Mouse (Mus musculus) intestine, embryonic 15.5 days (tissue): ENCODE results near the gene Man2a1. TPM values are rescaled to one million over a fixed set of nuclear protein-coding genes. Genes with fewer than 3 reads are reported as not detected.

Experiments
- ATAC-seq: fragments of 200-750 bp; cut with Nextera tagmentation; 2 replicates; pipeline ENCODE4 v1.8.0; 2017; ENCODE audit warnings: moderate TSS enrichment, moderate library complexity
- H3K27ac ChIP-seq: fragments of 300-500 bp; sonication (generic); 2 replicates; pipeline ENCODE4 v1.5.1; 2015; ENCODE audit warnings: mild to moderate bottlenecking, inconsistent platforms
- H3K27me3 ChIP-seq: fragments of 300-500 bp; sonication (generic); replicated peaks from 2 replicates; pipeline ENCODE4 v1.6.1; 2015; ENCODE audit warnings: inconsistent platforms
- H3K36me3 ChIP-seq: fragments of 300-500 bp; sonication (generic); 2 replicates; pipeline ENCODE4 v1.6.1; 2015; ENCODE audit warnings: inconsistent platforms
- H3K4me1 ChIP-seq: fragments of 300-500 bp; sonication (generic); replicated peaks from 2 replicates; pipeline ENCODE4 v1.6.1; 2015; ENCODE audit warnings: inconsistent platforms
- H3K4me2 ChIP-seq: fragments of 300-500 bp; sonication (generic); replicated peaks from 2 replicates; pipeline ENCODE4 v1.6.1; 2015; ENCODE audit warnings: mild to moderate bottlenecking, inconsistent platforms
- H3K4me3 ChIP-seq: fragments of 300-500 bp; sonication (generic); replicated peaks from 2 replicates; pipeline ENCODE4 v1.5.1; 2015; ENCODE audit warnings: inconsistent platforms
- H3K9ac ChIP-seq: fragments of 300-500 bp; sonication (generic); 2 replicates; pipeline ENCODE4 v1.6.1; 2015; ENCODE audit warnings: inconsistent platforms
- H3K9me3 ChIP-seq: fragments of 300-500 bp; sonication (generic); 2 replicates; pipeline ENCODE4 v1.6.1; 2016; ENCODE audit warnings: inconsistent platforms
- WGBS: fragments of 180-500 bp; shearing (Covaris S2); methylation state at CpG from one replicate; pipeline ENCODE4 v1.1.7; 2015; 5-methylcytosine and 5-hydroxymethylcytosine counted together
- polyA plus RNA-seq: library from polyadenylated mRNA; unstranded; fragments of >200 nt; fragmentation: Nextera tagmentation; extraction: Ambion mirVana; gene quantifications from 2 replicates; pipeline ENCODE4 v1.2.1, GENCODE M21; 2015

Man2a1 gene
- polyA plus RNA-seq, 1 experiment from 2014 or later: 11.6 TPM

GRCm38 (mm10) chr17:64604163-64604562 lies 3.6 kb downstream of the Man2a1 start:
- Histone ChIP-seq H3K4me1 (peaks cover 14% of the 10 kb centered on the region; the same call in 1 of the 2 replicates), H3K4me2 (0 out of 2 replicates have a peak overlapping the region, but pooled peaks have one; percentile 78), H3K36me3 (no peaks in the 10 kb centered on the region), H3K27ac (no peak overlapping the region), H3K4me3 (no peak overlapping the region), H3K9ac (no peak overlapping the region), H3K9me3 (no peaks in the 10 kb centered on the region), H3K27me3 (no peaks in the 10 kb centered on the region)
- WGBS: 59% methylated on average over 5 of the region's 5 CpGs
- no peak for ATAC-seq

- no peaks in the 10 kb centered on the region for H3K36me3 ChIP-seq
- 83% methylated on average over 6 of the region's 6 CpGs for WGBS
- no peak overlapping the region for H3K4me3 ChIP-seq
- no peaks in the 10 kb centered on the region for H3K9me3 ChIP-seq
- no peak overlapping the region for H3K27ac ChIP-seq
- peaks cover 11% of the 10 kb centered on the region; the same call in 1 of the 2 replicates for H3K4me1 ChIP-seq
- no peak for ATAC-seq
- no peak overlapping the region for H3K4me2 ChIP-seq
- no peaks in the 10 kb centered on the region for H3K27me3 ChIP-seq
- no peak overlapping the region for H3K9ac ChIP-seq
Measured at GRCm38 (mm10) chr17:64608228-64608627, 7.7 kb downstream of the Man2a1 start.

GRCm38 (mm10) chr17:64608923-64609598 lies 8.5 kb downstream of the Man2a1 start:
- Histone ChIP-seq H3K9ac (no peak overlapping the region), H3K9me3 (no peaks in the 10 kb centered on the region), H3K27ac (no peak overlapping the region), H3K4me1 (peaks cover 8% of the 10 kb centered on the region; the same call in 1 of the 2 replicates), H3K4me2 (no peak overlapping the region), H3K4me3 (no peak overlapping the region), H3K36me3 (no peaks in the 10 kb centered on the region), H3K27me3 (no peaks in the 10 kb centered on the region)
- 58% methylated on average over 6 of the region's 6 CpGs for WGBS
- no peak for ATAC-seq

GRCm38 (mm10) chr17:64609741-64610140 lies 9.2 kb downstream of the Man2a1 start:
- H3K27ac ChIP-seq: no peak overlapping the region
- no peak for ATAC-seq
- no peaks in the 10 kb centered on the region for H3K27me3 ChIP-seq
- no peaks in the 10 kb centered on the region for H3K36me3 ChIP-seq
- 0 out of 2 replicates have a peak, but pooled peaks cover 2% of the 10 kb centered on the region for H3K4me1 ChIP-seq
- 46% methylated on average over 3 of the region's 3 CpGs for WGBS
- H3K4me2 ChIP-seq: no peak overlapping the region
- no peaks in the 10 kb centered on the region for H3K9me3 ChIP-seq
- H3K4me3 ChIP-seq: no peak overlapping the region
- no peak overlapping the region for H3K9ac ChIP-seq

GRCm38 (mm10) chr17:64611426-64611825 lies 10.9 kb downstream of the Man2a1 start:
- no peak overlapping the region for H3K4me3 ChIP-seq
- no peaks in the 10 kb centered on the region for H3K27me3 ChIP-seq
- H3K4me2 ChIP-seq: no peak overlapping the region
- no peaks in the 10 kb centered on the region for H3K36me3 ChIP-seq
- peaks cover 1% of the 10 kb centered on the region; the same call in 1 of the 2 replicates for H3K4me1 ChIP-seq
- no peak overlapping the region for H3K9ac ChIP-seq
- WGBS: 75% methylated on average over 5 of the region's 5 CpGs
- H3K27ac ChIP-seq: no peak overlapping the region
- no peak for ATAC-seq
- no peaks in the 10 kb centered on the region for H3K9me3 ChIP-seq

- Histone ChIP-seq H3K9ac (no peak overlapping the region), H3K36me3 (no peaks in the 10 kb centered on the region), H3K9me3 (no peaks in the 10 kb centered on the region), H3K4me3 (no peak overlapping the region), H3K4me2 (no peak overlapping the region), H3K27me3 (no peaks in the 10 kb centered on the region), H3K27ac (no peak overlapping the region), H3K4me1 (no peaks in the 10 kb centered on the region; the same call in 1 of the 2 replicates)
- peak; percentile 55 for ATAC-seq
- WGBS: 75% methylated on average over 16 of the region's 16 CpGs
Measured at GRCm38 (mm10) chr17:64612135-64612885, 11.8 kb downstream of the Man2a1 start.

GRCm38 (mm10) chr17:64612930-64613329 lies 12.4 kb downstream of the Man2a1 start:
- H3K27me3 ChIP-seq: no peaks in the 10 kb centered on the region
- H3K4me2 ChIP-seq: no peak overlapping the region
- H3K9ac ChIP-seq: no peak overlapping the region
- no peak for ATAC-seq
- no peaks in the 10 kb centered on the region for H3K36me3 ChIP-seq
- no peaks in the 10 kb centered on the region; the same call in 1 of the 2 replicates for H3K4me1 ChIP-seq
- no peaks in the 10 kb centered on the region for H3K9me3 ChIP-seq
- H3K27ac ChIP-seq: 0 out of 2 replicates have a peak overlapping the region, but pooled peaks have one; percentile 30
- 87% methylated on average over 3 of the region's 3 CpGs for WGBS
- no peak overlapping the region for H3K4me3 ChIP-seq

- Histone ChIP-seq H3K4me1 (peaks cover 2% of the 10 kb centered on the region; the same call in 1 of the 2 replicates), H3K27ac (no peak overlapping the region), H3K36me3 (no peaks in the 10 kb centered on the region), H3K4me2 (no peak overlapping the region), H3K9ac (no peak overlapping the region), H3K9me3 (no peaks in the 10 kb centered on the region), H3K4me3 (no peak overlapping the region), H3K27me3 (no peaks in the 10 kb centered on the region)
- no peak for ATAC-seq
- 65% methylated on average over 3 of the region's 3 CpGs for WGBS
Measured at GRCm38 (mm10) chr17:64613351-64613750, 12.8 kb downstream of the Man2a1 start.

GRCm38 (mm10) chr17:64614804-64615203 lies 14.3 kb downstream of the Man2a1 start:
- H3K27ac ChIP-seq: no peak overlapping the region
- no peak overlapping the region for H3K4me3 ChIP-seq
- H3K27me3 ChIP-seq: no peaks in the 10 kb centered on the region
- H3K36me3 ChIP-seq: no peaks in the 10 kb centered on the region
- H3K9ac ChIP-seq: no peak overlapping the region
- no peak overlapping the region for H3K4me2 ChIP-seq
- peaks cover 2% of the 10 kb centered on the region; the same call in 1 of the 2 replicates for H3K4me1 ChIP-seq
- whole genome bisulfite sequencing: 79% methylated on average over 3 of the region's 3 CpGs
- no peak for ATAC-seq
- no peaks in the 10 kb centered on the region for H3K9me3 ChIP-seq

GRCm38 (mm10) chr17:64615420-64615819 lies 14.9 kb downstream of the Man2a1 start:
- Histone ChIP-seq H3K4me1 (peaks cover 7% of the 10 kb centered on the region; the same call in 1 of the 2 replicates), H3K9ac (no peak overlapping the region), H3K36me3 (no peaks in the 10 kb centered on the region), H3K27ac (no peak overlapping the region), H3K9me3 (no peaks in the 10 kb centered on the region), H3K4me2 (no peak overlapping the region), H3K27me3 (no peaks in the 10 kb centered on the region), H3K4me3 (no peak overlapping the region)
- no peak for ATAC-seq
- WGBS: 83% methylated on average over 6 of the region's 6 CpGs

GRCm38 (mm10) chr17:64616259-64616658 lies 15.7 kb downstream of the Man2a1 start:
- no peak overlapping the region for H3K4me3 ChIP-seq
- no peak overlapping the region for H3K27ac ChIP-seq
- ATAC-seq: no peak
- H3K27me3 ChIP-seq: no peaks in the 10 kb centered on the region
- H3K4me2 ChIP-seq: no peak overlapping the region
- no peaks in the 10 kb centered on the region for H3K9me3 ChIP-seq
- H3K9ac ChIP-seq: no peak overlapping the region
- H3K36me3 ChIP-seq: no peaks in the 10 kb centered on the region
- WGBS: 79% methylated on average over 6 of the region's 6 CpGs
- H3K4me1 ChIP-seq: peaks cover 8% of the 10 kb centered on the region; the same call in 1 of the 2 replicates

GRCm38 (mm10) chr17:64617838-64618237 lies 17.3 kb downstream of the Man2a1 start:
- Histone ChIP-seq H3K9me3 (no peaks in the 10 kb centered on the region), H3K36me3 (no peaks in the 10 kb centered on the region), H3K4me3 (no peak overlapping the region), H3K27ac (no peak overlapping the region), H3K27me3 (no peaks in the 10 kb centered on the region), H3K9ac (no peak overlapping the region), H3K4me2 (no peak overlapping the region), H3K4me1 (peaks cover 8% of the 10 kb centered on the region; the same call in 1 of the 2 replicates)
- WGBS: 58% methylated on average over 4 of the region's 4 CpGs
- peak; percentile 87 for ATAC-seq
